Mouse (Mus musculus) C2C12 (cell line): Measurements from ENCODE around the gene Klhdc4. TPM values are rescaled to one million over a fixed set of nuclear protein-coding genes. Genes with fewer than 3 reads are reported as not detected.

ENCODE experiments used
- H3K27me3 ChIP-seq: one replicate; pipeline ENCODE4 v1.6.1; 2011; ENCODE audit not compliant: control insufficient read depth, insufficient read depth, insufficient read length
- H3K36me3 ChIP-seq: one replicate; pipeline ENCODE4 v1.6.1; 2011; ENCODE audit not compliant: control insufficient read depth, insufficient read depth
- H3K4me3 ChIP-seq: one replicate; pipeline ENCODE4 v1.5.1; 2011; ENCODE audit warnings: mild to moderate bottlenecking, control low read depth; ENCODE audit not compliant: poor library complexity, insufficient read depth, severe bottlenecking
- H3K79me2 ChIP-seq: one replicate; pipeline ENCODE4 v1.6.1; 2011; ENCODE audit not compliant: control insufficient read depth, insufficient read depth
- H3K79me3 ChIP-seq: one replicate; pipeline ENCODE4 v1.6.1; 2011; ENCODE audit warnings: low read depth, control low read depth
- H3ac ChIP-seq: one replicate; pipeline ENCODE3; 2011; ENCODE audit warnings: low read depth; ENCODE audit not compliant: control insufficient read depth, insufficient read length
- CEBPB ChIP-seq: IDR thresholded peaks from one replicate; pipeline ENCODE4 v1.6.1; 2011; ENCODE audit warnings: low read depth, mild to moderate bottlenecking, control low read depth, moderate library complexity
- CTCF ChIP-seq: IDR thresholded peaks from one replicate; pipeline ENCODE4 v1.5.1; 2011; ENCODE audit not compliant: control insufficient read depth, insufficient read depth, insufficient read length
- FOSL1 ChIP-seq: IDR thresholded peaks from one replicate; pipeline ENCODE4 v1.8.0; 2011; ENCODE audit warnings: mild to moderate bottlenecking, low read length; ENCODE audit not compliant: poor library complexity, insufficient read depth, severe bottlenecking
- MAX ChIP-seq: IDR thresholded peaks from one replicate; pipeline ENCODE4 v1.6.1; 2011; ENCODE audit warnings: mild to moderate bottlenecking, control low read depth
- MYOD1 ChIP-seq: IDR thresholded peaks from one replicate; pipeline ENCODE4 v1.6.1; 2011; ENCODE audit warnings: low read depth; ENCODE audit not compliant: control insufficient read depth, insufficient read length
- MYOG ChIP-seq: IDR thresholded peaks from one replicate; pipeline ENCODE4 v1.6.1; 2011; ENCODE audit not compliant: control insufficient read depth, insufficient read length; ENCODE audit errors: extremely low read depth
- USF1 ChIP-seq: IDR thresholded peaks from one replicate; pipeline ENCODE4 v1.6.1; 2011; ENCODE audit warnings: low read depth, mild to moderate bottlenecking, control low read depth, moderate library complexity
- polyA plus RNA-seq: library from polyadenylated mRNA; unstranded; fragments of >200 nt; fragmentation: generic; extraction: Trizol; gene quantifications from one replicate; pipeline ENCODE4 v1.2.1, GENCODE M21; 2012; ENCODE audit warnings: missing spikeins

Gene Klhdc4
- polyA plus RNA-seq, 1 experiment, result 53.5 TPM

DNA sequence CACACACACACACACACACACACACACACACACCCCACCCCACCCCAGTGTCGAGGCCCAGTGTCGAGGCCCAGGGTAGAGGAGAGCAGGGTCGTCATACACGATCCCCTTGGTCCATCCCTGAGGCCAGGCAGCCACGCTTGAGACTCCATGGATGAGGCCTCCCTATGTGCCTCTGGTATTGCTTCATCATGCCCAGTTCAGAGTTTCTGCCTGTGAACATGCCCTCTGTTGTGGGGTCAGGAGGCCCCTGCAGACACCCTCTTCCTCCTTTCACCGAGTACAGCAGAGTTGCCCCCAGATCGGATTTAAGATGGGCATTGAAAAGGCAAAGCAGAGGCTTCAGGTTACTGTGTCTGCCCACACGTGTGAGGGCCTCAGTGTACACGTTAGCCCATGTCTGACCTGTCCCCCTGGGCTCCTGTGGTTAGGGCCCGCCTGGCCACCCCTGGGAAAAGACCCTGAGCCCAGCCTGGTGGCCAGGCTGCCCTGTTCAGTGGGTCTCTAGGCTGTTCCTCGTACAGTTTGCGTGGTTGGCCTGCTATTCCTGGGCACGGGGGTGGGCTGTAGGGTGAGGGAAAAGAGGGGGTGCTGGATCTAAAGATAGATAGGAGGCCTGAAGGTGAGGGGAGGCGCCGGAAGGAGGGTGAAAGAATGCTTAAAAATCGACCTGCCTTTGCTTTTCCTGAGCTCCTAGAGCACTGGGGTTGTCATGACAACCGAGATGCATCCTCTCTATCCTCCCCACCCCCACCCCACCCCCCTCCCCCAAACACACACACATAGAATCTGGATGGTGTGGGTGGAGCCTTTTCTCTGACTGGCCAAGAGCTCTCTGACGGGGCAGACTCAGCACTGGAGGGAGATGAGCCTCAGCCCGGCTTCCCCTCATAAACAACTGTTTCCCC, 58.3 kb downstream of the Klhdc4 start:
- H3K4me3 ChIP-seq, result no peak overlapping the region
- H3K36me3 ChIP-seq, result no peaks in the 10 kb centered on the region
- peaks cover 69% of the 10 kb centered on the region for H3K27me3 ChIP-seq
- H3K79me3 ChIP-seq, result no peaks in the 10 kb centered on the region
- no peaks in the 10 kb centered on the region for H3K79me2 ChIP-seq
- no peak for TF ChIP-seq MYOD1
- TF ChIP-seq MYOG, result no peak
- TF ChIP-seq FOSL1, result no peak
- TF ChIP-seq CTCF, result no peak
- TF ChIP-seq USF1, result no peak
- TF ChIP-seq CEBPB, result no peak
- no peak for TF ChIP-seq MAX
- H3ac ChIP-seq, result no peak overlapping the region

DNA sequence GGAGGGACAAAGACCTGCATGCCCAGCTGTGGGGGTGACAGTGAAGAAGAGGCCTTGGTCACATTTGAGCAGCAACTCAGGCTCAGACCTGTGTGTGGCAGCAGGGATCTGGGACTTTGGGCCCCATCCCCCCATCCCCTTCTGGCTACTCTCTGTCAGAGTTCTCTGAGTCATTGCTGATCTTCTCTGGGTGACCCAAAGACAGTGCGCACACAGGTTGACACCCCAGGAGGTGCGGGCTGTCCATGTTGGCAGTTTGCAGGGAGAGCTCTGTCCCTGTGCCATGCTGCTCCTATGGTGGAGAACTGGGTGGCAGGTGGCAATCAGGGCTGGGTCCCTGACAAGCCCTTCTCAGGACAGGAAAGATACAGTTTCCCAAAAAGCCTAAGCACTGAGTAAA, 59.7 kb downstream of the Klhdc4 start:
- no peaks in the 10 kb centered on the region for H3K79me3 ChIP-seq

DNA sequence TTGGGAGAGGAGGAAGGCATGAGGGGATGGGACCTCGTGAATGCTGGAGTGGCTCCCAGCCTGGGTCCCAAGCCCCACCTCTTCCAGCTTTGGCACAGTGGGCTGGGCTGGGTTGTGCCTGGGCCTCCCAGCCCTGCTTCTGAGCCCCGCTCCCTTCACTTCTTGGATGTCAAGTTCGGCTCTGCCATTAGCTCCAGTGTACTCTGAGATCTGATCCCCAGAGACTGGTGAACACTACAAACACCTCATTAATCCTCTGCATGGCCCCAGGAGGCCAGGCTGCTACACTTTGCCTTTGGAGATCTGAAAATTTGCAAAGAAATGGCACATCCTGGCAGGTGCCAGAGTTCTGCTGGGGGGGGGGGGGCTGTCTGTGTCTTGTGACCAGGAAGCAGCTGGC, 60.3 kb downstream of the Klhdc4 start:
- no peak overlapping the region for H3ac ChIP-seq
- H3K79me2 ChIP-seq, result no peaks in the 10 kb centered on the region
- H3K4me3 ChIP-seq, result no peak overlapping the region
- peaks cover 71% of the 10 kb centered on the region for H3K27me3 ChIP-seq
- TF ChIP-seq MAX (no peak), CTCF (no peak), MYOD1 (no peak), MYOG (no peak), CEBPB (no peak), FOSL1 (no peak), USF1 (no peak)
- H3K36me3 ChIP-seq, result no peaks in the 10 kb centered on the region
- H3K79me3 ChIP-seq, result no peaks in the 10 kb centered on the region

More for the DNA sequence above, 59.7 kb downstream of the Klhdc4 start:
- H3K4me3 ChIP-seq, result no peak overlapping the region
- TF ChIP-seq FOSL1, result no peak
- TF ChIP-seq MYOD1, result no peak
- no peak for TF ChIP-seq USF1
- no peak for TF ChIP-seq CEBPB
- no peak for TF ChIP-seq MAX
- TF ChIP-seq CTCF, result no peak
- TF ChIP-seq MYOG, result no peak
- H3K36me3 ChIP-seq, result no peaks in the 10 kb centered on the region
- no peaks in the 10 kb centered on the region for H3K79me2 ChIP-seq
- peaks cover 71% of the 10 kb centered on the region for H3K27me3 ChIP-seq
- H3ac ChIP-seq, result no peak overlapping the region

DNA sequence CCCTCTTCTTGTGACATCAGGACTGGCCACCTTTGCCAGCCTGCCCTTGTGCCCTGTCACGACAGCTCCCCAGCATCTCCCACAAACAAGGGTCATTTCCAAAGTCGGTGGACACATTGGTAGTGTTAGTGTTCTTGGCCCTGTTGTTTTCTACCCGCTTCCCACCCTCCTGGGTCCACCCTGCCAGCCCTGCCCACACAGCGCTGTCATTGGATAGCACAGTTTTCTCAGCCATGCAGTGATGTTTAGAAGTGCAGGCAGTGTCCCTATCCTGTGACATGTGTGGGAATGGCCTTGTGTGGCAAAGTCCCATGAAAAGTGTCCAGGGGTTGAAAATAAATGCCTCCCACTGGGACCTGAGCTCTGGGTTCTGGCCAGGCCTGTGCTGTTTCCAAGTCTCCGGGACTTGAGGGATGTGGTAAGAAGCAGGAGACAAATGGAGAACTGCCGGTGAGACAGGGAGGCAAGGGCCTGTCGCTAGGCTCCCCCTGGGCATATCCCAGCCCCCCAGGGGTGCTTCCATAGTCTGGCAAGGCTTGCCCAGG, 63.7 kb downstream of the Klhdc4 start:
- no peaks in the 10 kb centered on the region for H3K79me2 ChIP-seq
- peaks cover 65% of the 10 kb centered on the region for H3K27me3 ChIP-seq
- no peak overlapping the region for H3K4me3 ChIP-seq
- no peaks in the 10 kb centered on the region for H3K36me3 ChIP-seq
- H3K79me3 ChIP-seq, result no peaks in the 10 kb centered on the region
- TF ChIP-seq MYOG, result no peak
- no peak for TF ChIP-seq CTCF
- no peak for TF ChIP-seq USF1
- no peak for TF ChIP-seq MYOD1
- no peak for TF ChIP-seq CEBPB
- no peak for TF ChIP-seq FOSL1
- TF ChIP-seq MAX, result no peak
- no peak overlapping the region for H3ac ChIP-seq

DNA sequence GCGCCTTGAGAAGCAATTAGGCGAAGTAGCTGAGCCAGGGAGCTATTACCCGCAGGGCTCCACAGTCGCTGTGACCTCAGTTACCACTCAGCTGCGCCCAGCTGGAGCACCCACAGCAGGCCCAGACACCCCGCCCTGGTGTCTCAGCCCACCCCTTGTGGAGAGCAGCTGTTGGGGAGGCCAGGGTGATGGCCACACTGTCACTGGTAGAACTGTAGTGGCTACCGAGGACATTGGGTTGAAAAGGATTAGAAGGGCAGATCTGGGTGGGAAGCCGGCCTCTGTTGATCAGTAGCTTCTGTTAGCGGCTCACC, 65.7 kb downstream of the Klhdc4 start:
- Histone ChIP-seq H3K79me2 (no peaks in the 10 kb centered on the region), H3K36me3 (no peaks in the 10 kb centered on the region), H3K4me3 (no peak overlapping the region), H3K79me3 (no peaks in the 10 kb centered on the region), H3K27me3 (peaks cover 55% of the 10 kb centered on the region), H3ac (no peak overlapping the region)
- TF ChIP-seq USF1 (no peak), CEBPB (no peak), MYOD1 (no peak), CTCF (no peak), FOSL1 (no peak), MAX (no peak), MYOG (no peak)
